Mouse (Mus musculus): Measurements from ENCODE around the gene Fam166a.

Fam166a gene

GRCm38 (mm10) chr2:25185625-25186574 is 32.6 kb upstream of the Fam166a start:
- peak; percentile 30 to 36 for DNase-seq (ENCODE audit: low spot score in 2 of 2)

GRCm38 (mm10) chr2:25186575-25186930 is 32.0 kb upstream of the Fam166a start:
- no peak for DNase-seq (ENCODE audit: low spot score in 2 of 2)

- no peak for DNase-seq (ENCODE audit: low spot score in 2 of 2)
Measured at GRCm38 (mm10) chr2:25187841-25188240, 30.7 kb upstream of the Fam166a start.

- peak; percentile 61 to 76 for DNase-seq (ENCODE audit: low spot score in 2 of 2)
Measured at GRCm38 (mm10) chr2:25193330-25193770, 25.2 kb upstream of the Fam166a start.

- DNase-seq (ENCODE audit: low spot score in 2 of 2) = no peak
Measured at GRCm38 (mm10) chr2:25194006-25194405, 24.5 kb upstream of the Fam166a start.

- DNase-seq (ENCODE audit: low spot score in 2 of 2) = peak in 1 of 2 experiments; percentile 17
Measured at GRCm38 (mm10) chr2:25194486-25195171, 23.9 kb upstream of the Fam166a start.

GRCm38 (mm10) chr2:25195211-25196156 is 23.1 kb upstream of the Fam166a start:
- DNase-seq (ENCODE audit: low spot score in 2 of 2) = peak; percentile 62 to 76

GRCm38 (mm10) chr2:25196172-25196954 is 22.2 kb upstream of the Fam166a start, which contains the start of gene Tor4a:
Gene Tor4a, minus strand, starts transcription at chr2:25196886.
- peak; percentile 59 to 76 for DNase-seq (ENCODE audit: low spot score in 2 of 2)

- no peak for DNase-seq (ENCODE audit: low spot score in 2 of 2)
Measured at GRCm38 (mm10) chr2:25197191-25197590, 21.4 kb upstream of the Fam166a start.

GRCm38 (mm10) chr2:25197946-25198345 is 20.6 kb upstream of the Fam166a start:
- DNase-seq (ENCODE audit: low spot score in 2 of 2) = no peak

GRCm38 (mm10) chr2:25200631-25201030 is 17.9 kb upstream of the Fam166a start:
- DNase-seq (ENCODE audit: low spot score in 2 of 2) = no peak

- peak in 1 of 2 experiments; percentile 21 for DNase-seq (ENCODE audit: low spot score in 2 of 2)
Measured at GRCm38 (mm10) chr2:25203631-25204214, 14.8 kb upstream of the Fam166a start.

- no peak for DNase-seq (ENCODE audit: low spot score in 2 of 2)
Measured at GRCm38 (mm10) chr2:25207593-25207992, 11.0 kb upstream of the Fam166a start.

- no peak for DNase-seq (ENCODE audit: low spot score in 2 of 2)
Measured at GRCm38 (mm10) chr2:25210686-25211085, 7.9 kb upstream of the Fam166a start.

GRCm38 (mm10) chr2:25211121-25211670 is 7.3 kb upstream of the Fam166a start, which contains the start of gene Nelfb:
Gene Nelfb, minus strand, starts transcription at chr2:25211489.
- peak; percentile 87 to 88 for DNase-seq (ENCODE audit: low spot score in 2 of 2)

- no peak for DNase-seq (ENCODE audit: low spot score in 2 of 2)
Measured at GRCm38 (mm10) chr2:25213266-25213865, 5.2 kb upstream of the Fam166a start.

- DNase-seq (ENCODE audit: low spot score in 2 of 2) = no peak
Measured at GRCm38 (mm10) chr2:25214444-25214843, 4.1 kb upstream of the Fam166a start, which contains the start of gene Stpg3. Gene Stpg3, minus strand, starts transcription at chr2:25214637.

GRCm38 (mm10) chr2:25217666-25218065 is 879 bp upstream of the Fam166a start:
- DNase-seq (ENCODE audit: low spot score in 2 of 2) = no peak

GRCm38 (mm10) chr2:25221331-25221772 is 2.8 kb downstream of the Fam166a start:
- no peak for DNase-seq (ENCODE audit: low spot score in 2 of 2)
